Mouse (Mus musculus): ENCODE data around the gene Id3. TPM values are rescaled to one million over a fixed set of nuclear protein-coding genes. Genes with fewer than 3 reads are reported as not detected.

The Id3 gene
- polyA plus RNA-seq, 1 experiment from 2014 or later: 0.34 TPM

- Histone ChIP-seq H3K36me3 (ENCODE audit: inconsistent target) (no peaks in the 10 kb centered on the region), H3K27ac (no peak overlapping the region), H3K4me3 (ENCODE audit: inconsistent target) (no peak overlapping the region), H3K79me2 (ENCODE audit: inconsistent target) (no peaks in the 10 kb centered on the region)
- 83% methylated on average over 6 of the region's 6 CpGs for WGBS (ENCODE audit: missing documents)
Measured at GRCm38 (mm10) chr4:136188973-136189737, 45.9 kb downstream of the Id3 start.

DNA sequence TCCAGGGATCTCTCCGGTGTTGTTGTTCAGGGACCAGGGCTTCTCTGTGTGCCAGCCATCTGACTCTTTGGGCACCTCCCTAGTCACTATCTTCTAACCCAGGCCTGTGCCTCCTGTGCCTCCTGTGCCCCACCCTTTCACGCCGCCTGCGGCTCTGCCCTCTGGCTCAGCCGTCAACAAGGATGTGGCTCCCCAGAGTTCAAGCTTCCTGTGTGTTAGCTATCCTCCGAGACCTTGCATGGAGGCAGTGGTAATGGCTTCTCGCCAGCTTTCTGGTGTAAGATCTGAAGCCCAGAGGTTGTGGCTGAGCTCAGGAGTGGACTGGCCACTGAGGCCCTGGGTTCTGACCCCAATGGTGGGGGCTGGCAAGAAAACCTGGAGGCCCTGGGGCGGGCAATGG lies 46.6 kb downstream of the Id3 start:
- no peaks in the 10 kb centered on the region for H3K36me3 ChIP-seq (ENCODE audit: inconsistent target)
- no peak overlapping the region for H3K27ac ChIP-seq
- H3K4me3 ChIP-seq (ENCODE audit: inconsistent target): no peak overlapping the region
- WGBS (ENCODE audit: missing documents): 58% methylated on average over 8 of the region's 8 CpGs
- no peaks in the 10 kb centered on the region for H3K79me2 ChIP-seq (ENCODE audit: inconsistent target)

GRCm38 (mm10) chr4:136193571-136193970 lies 50.3 kb downstream of the Id3 start:
- Histone ChIP-seq H3K36me3 (ENCODE audit: inconsistent target) (no peaks in the 10 kb centered on the region), H3K4me3 (ENCODE audit: inconsistent target) (no peak overlapping the region), H3K27ac (no peak overlapping the region), H3K79me2 (ENCODE audit: inconsistent target) (no peaks in the 10 kb centered on the region)
- WGBS (ENCODE audit: missing documents): 96% methylated on average over 3 of the region's 3 CpGs

GRCm38 (mm10) chr4:136195029-136195428 lies 51.7 kb downstream of the Id3 start:
- H3K4me3 ChIP-seq (ENCODE audit: inconsistent target): no peak overlapping the region
- H3K36me3 ChIP-seq (ENCODE audit: inconsistent target): no peaks in the 10 kb centered on the region
- no peak overlapping the region for H3K27ac ChIP-seq
- 88% methylated on average over 7 of the region's 7 CpGs for WGBS (ENCODE audit: missing documents)
- H3K79me2 ChIP-seq (ENCODE audit: inconsistent target): no peaks in the 10 kb centered on the region

Other genes starting within 250 kb of the Id3 start
- 9.0 to 20.9 TPM (median 11.2 TPM) in 3 replicates for gene Cnr2, start 248.1 kb upstream of the Id3 start, polyA plus RNA-seq (2018)
- 158 to 239 TPM (median 178 TPM) in 3 replicates for gene Fuca1, start 222.8 kb upstream of the Id3 start, polyA plus RNA-seq (2018)
- gene Hmgcl, start 197.0 kb upstream of the Id3 start, polyA plus RNA-seq (2018): 34.9 to 87.9 TPM (median 66.0 TPM) in 3 replicates
- 3.5 to 12.3 TPM (median 7.7 TPM) in 3 replicates for gene Gale, start 179.8 kb upstream of the Id3 start, polyA plus RNA-seq (2018)
- gene Lypla2, start 170.9 kb upstream of the Id3 start, polyA plus RNA-seq (2018): 41.4 to 77.2 TPM (median 65.0 TPM) in 3 replicates
- gene Pithd1, start 156.2 kb upstream of the Id3 start, polyA plus RNA-seq (2018): 21.2 to 24.6 TPM (median 22.0 TPM) in 3 replicates
- 60.5 to 79.3 TPM (median 67.6 TPM) in 3 replicates for gene Eloa, start 121.7 kb upstream of the Id3 start, polyA plus RNA-seq (2018)
- gene Rpl11, start 90.1 kb upstream of the Id3 start, polyA plus RNA-seq (2018): 697 to 1,008 TPM (median 879 TPM) in 3 replicates
- gene E2f2, start 28.9 kb downstream of the Id3 start, polyA plus RNA-seq (2018): 1.5 to 5.0 TPM (median 2.6 TPM) in 3 replicates
- gene Asap3, start 62.9 kb downstream of the Id3 start, polyA plus RNA-seq (2018): 0.04 to 0.09 TPM (median 0.07 TPM) in 3 replicates
- not detected in 3 replicates for gene Tcea3, start 104.2 kb downstream of the Id3 start, polyA plus RNA-seq (2018)
- gene Zfp46, start 141.2 kb downstream of the Id3 start, polyA plus RNA-seq (2018): 6.8 to 8.2 TPM (median 7.8 TPM) in 3 replicates
- 38.7 to 76.3 TPM (median 63.8 TPM) in 3 replicates for gene Hnrnpr, start 167.4 kb downstream of the Id3 start, polyA plus RNA-seq (2018)

Data from macrophage (primary cell).